Mouse (Mus musculus) forebrain, embryonic 14.5 days (tissue): ENCODE results near the gene Pnmt. TPM values are rescaled to one million over a fixed set of nuclear protein-coding genes. Genes with fewer than 3 reads are reported as not detected.

Experiments used
- ATAC-seq: fragments of 200-750 bp; cut with Nextera tagmentation; 2 replicates; pipeline ENCODE4 v1.8.0; 2017; ENCODE audit warnings: mild to moderate bottlenecking, moderate library complexity
- DNase-seq: peaks from one replicate; pipeline ENCODE4 v3.0.0-alpha.2; 2015; ENCODE audit warnings: low spot score
- H3K27ac ChIP-seq: fragments of 300-500 bp; sonication (generic); 2 replicates; pipeline ENCODE4 v1.5.1; 2014; ENCODE audit warnings: low read depth, mild to moderate bottlenecking, control low read depth, low read length, moderate library complexity
- H3K27me3 ChIP-seq: fragments of 300-500 bp; sonication (generic); replicated peaks from 2 replicates; pipeline ENCODE4 v1.6.1; 2014; ENCODE audit warnings: low read length, control low read depth, mixed read lengths; ENCODE audit not compliant: control insufficient read depth, insufficient read depth
- H3K36me3 ChIP-seq: fragments of 300-500 bp; sonication (generic); 2 replicates; pipeline ENCODE4 v1.6.1; 2014; ENCODE audit warnings: low read length, control low read depth; ENCODE audit not compliant: control insufficient read depth, insufficient read depth
- H3K4me1 ChIP-seq: fragments of 300-500 bp; sonication (generic); 2 replicates; pipeline ENCODE4 v1.6.1; 2014; ENCODE audit warnings: antibody characterized with exemption, low read length, control low read depth; ENCODE audit not compliant: control insufficient read depth, insufficient read depth
- H3K4me2 ChIP-seq: fragments of 300-500 bp; sonication (generic); 2 replicates; pipeline ENCODE4 v1.6.1; 2014; ENCODE audit warnings: mild to moderate bottlenecking, control low read depth, low read length
- H3K4me3 ChIP-seq: fragments of 300-500 bp; sonication (generic); 2 replicates; pipeline ENCODE4 v1.5.1; 2014; ENCODE audit warnings: low read depth, low read length, control low read depth
- H3K9ac ChIP-seq: fragments of 300-500 bp; sonication (generic); 2 replicates; pipeline ENCODE4 v1.6.1; 2014; ENCODE audit warnings: mild to moderate bottlenecking, low read length, control low read depth, moderate library complexity
- H3K9me3 ChIP-seq: fragments of 300-500 bp; sonication (generic); replicated peaks from 2 replicates; pipeline ENCODE4 v1.6.1; 2016; ENCODE audit warnings: low read length, control low read depth, mixed read lengths; ENCODE audit not compliant: control insufficient read depth
- WGBS: fragments of 180-500 bp; shearing (Covaris S2); extraction: QIAGEN DNeasy Blood & Tissue Kit; methylation state at CpG from one replicate; pipeline ENCODE4 v1.1.7; 2014; 5-methylcytosine and 5-hydroxymethylcytosine counted together
- polyA plus RNA-seq: library from polyadenylated mRNA; unstranded; fragments of >200 nt; fragmentation: Nextera tagmentation; extraction: Ambion mirVana; gene quantifications from 2 replicates; pipeline ENCODE4 v1.2.1, GENCODE M21; 2014

Gene Pnmt
- polyA plus RNA-seq, 1 experiment from 2014 or later: 0.36 TPM

GRCm38 (mm10) chr11:98386596-98386995, 346 bp downstream of the Pnmt start:
- Histone ChIP-seq H3K36me3 (no peaks in the 10 kb centered on the region), H3K27ac (no peak overlapping the region), H3K4me2 (no peak overlapping the region), H3K9ac (no peak overlapping the region), H3K9me3 (no peaks in the 10 kb centered on the region), H3K4me3 (no peak overlapping the region), H3K4me1 (no peaks in the 10 kb centered on the region), H3K27me3 (0 out of 2 replicates have a peak, but pooled peaks cover 7% of the 10 kb centered on the region)
- 17% methylated on average over 24 of the region's 24 CpGs for WGBS
- no peak for ATAC-seq
- DNase-seq: no peak

DNA sequence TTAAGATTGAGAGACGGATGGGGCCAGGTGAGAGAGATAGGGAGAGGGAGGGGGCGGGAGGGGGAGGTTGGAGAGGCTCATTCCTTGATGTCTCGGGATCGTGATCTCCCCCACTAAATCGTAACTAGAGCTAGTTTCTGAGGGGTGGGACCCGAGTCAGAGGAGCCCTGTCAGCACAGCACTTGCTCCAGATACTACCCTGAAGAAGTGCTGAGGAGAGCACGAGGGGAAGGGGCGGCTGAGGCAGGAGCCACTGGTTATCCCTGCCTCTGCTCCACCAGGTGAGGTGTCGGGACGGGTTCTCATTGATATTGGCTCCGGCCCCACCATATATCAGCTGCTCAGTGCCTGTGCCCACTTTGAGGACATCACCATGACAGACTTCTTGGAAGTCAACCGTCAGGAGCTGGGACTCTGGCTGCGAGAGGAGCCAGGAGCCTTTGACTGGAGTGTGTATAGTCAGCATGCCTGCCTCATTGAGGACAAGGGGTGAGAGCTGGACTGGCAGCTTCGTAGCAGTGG, 867 bp downstream of the Pnmt start:
- Histone ChIP-seq H3K4me3 (no peak overlapping the region), H3K36me3 (no peaks in the 10 kb centered on the region), H3K27ac (no peak overlapping the region), H3K9ac (no peak overlapping the region), H3K27me3 (0 out of 2 replicates have a peak, but pooled peaks cover 7% of the 10 kb centered on the region), H3K4me1 (no peaks in the 10 kb centered on the region), H3K4me2 (no peak overlapping the region), H3K9me3 (no peaks in the 10 kb centered on the region)
- ATAC-seq (no peak), DNase-seq (no peak)
- WGBS: 63% methylated on average over 14 of the region's 14 CpGs

- DNase-seq: no peak
- 74% methylated on average over 10 of the region's 10 CpGs for WGBS
- H3K4me2 ChIP-seq: no peak overlapping the region
- no peak for ATAC-seq
- 0 out of 2 replicates have a peak, but pooled peaks cover 7% of the 10 kb centered on the region for H3K27me3 ChIP-seq
- no peaks in the 10 kb centered on the region for H3K9me3 ChIP-seq
- H3K36me3 ChIP-seq: no peaks in the 10 kb centered on the region
- no peak overlapping the region for H3K4me3 ChIP-seq
- H3K4me1 ChIP-seq: peaks cover 1% of the 10 kb centered on the region
- no peak overlapping the region for H3K27ac ChIP-seq
- no peak overlapping the region for H3K9ac ChIP-seq
Observed at GRCm38 (mm10) chr11:98388282-98388681, 2.0 kb downstream of the Pnmt start.

DNA sequence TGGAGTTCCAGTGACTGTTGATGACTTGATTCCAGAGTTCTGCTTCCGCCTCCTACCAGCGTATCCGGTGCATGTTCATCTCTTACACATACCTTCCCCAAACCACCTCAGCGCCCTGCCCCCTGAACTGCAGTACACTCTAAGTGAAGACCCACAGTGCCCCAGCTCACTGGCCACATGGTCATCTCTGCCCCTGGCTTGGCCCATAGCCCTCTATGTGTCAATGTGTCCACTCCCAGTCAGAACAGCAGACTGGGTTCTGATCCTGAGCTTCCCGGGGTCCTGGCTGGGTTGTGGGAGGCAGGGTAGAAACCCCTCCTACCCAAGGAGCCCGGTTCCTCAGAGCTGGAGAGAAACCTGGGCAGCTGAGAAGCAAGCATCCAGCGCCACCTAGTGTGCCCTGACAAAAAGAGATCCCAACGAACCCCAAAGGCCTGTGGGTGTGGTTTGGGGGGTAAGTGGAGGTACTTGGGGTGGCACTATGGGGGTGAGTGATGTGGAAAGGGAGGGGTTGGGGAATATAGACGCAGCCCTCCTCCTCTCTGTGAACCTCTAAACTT, 3.1 kb downstream of the Pnmt start:
- ATAC-seq: peak; percentile 19; the same call in 1 of the 2 replicates
- no peak overlapping the region for H3K27ac ChIP-seq
- peak; percentile 74 for DNase-seq
- no peak overlapping the region for H3K4me3 ChIP-seq
- 24% methylated on average over 9 of the region's 9 CpGs for WGBS
- H3K4me1 ChIP-seq: peaks cover 12% of the 10 kb centered on the region
- H3K27me3 ChIP-seq: 0 out of 2 replicates have a peak, but pooled peaks cover 7% of the 10 kb centered on the region
- no peaks in the 10 kb centered on the region for H3K9me3 ChIP-seq
- H3K9ac ChIP-seq: no peak overlapping the region
- H3K36me3 ChIP-seq: no peaks in the 10 kb centered on the region
- H3K4me2 ChIP-seq: no peak overlapping the region

DNA sequence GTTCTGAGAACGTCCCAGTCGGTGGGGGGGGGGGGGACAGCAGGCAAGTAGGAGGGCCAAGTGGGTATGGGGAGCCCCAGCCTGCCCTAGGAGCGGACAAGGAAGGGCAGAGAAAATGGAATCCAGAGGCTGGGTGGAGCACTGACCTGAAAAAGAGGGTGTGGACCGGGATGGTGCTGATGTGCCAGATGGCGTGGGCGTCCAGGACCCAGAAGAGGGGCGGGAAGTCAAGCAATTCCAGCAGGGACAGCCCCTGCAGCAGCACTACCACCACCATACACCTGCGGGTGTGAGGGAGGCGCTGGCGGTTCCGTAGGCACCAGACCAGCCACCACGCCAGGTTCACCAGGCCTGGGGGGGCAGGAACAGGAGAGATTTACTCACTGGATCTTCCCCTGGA, 3.9 kb downstream of the Pnmt start:
- 0 out of 2 replicates have a peak, but pooled peaks cover 4% of the 10 kb centered on the region for H3K27me3 ChIP-seq

GRCm38 (mm10) chr11:98392034-98392433, 5.8 kb downstream of the Pnmt start:
- no peak overlapping the region for H3K9ac ChIP-seq
- no peak overlapping the region for H3K4me2 ChIP-seq
- no peak overlapping the region for H3K27ac ChIP-seq
- no peak overlapping the region for H3K4me3 ChIP-seq
- 0 out of 2 replicates have a peak, but pooled peaks cover 4% of the 10 kb centered on the region for H3K27me3 ChIP-seq
- ATAC-seq (no peak), DNase-seq (no peak)
- peaks cover 20% of the 10 kb centered on the region for H3K4me1 ChIP-seq
- H3K9me3 ChIP-seq: no peaks in the 10 kb centered on the region
- H3K36me3 ChIP-seq: no peaks in the 10 kb centered on the region
- WGBS: 20% methylated on average over 7 of the region's 8 CpGs

More for the DNA sequence above, 3.9 kb downstream of the Pnmt start:
- WGBS: 71% methylated on average over 12 of the region's 12 CpGs
- no peak overlapping the region for H3K4me2 ChIP-seq
- peaks cover 19% of the 10 kb centered on the region for H3K4me1 ChIP-seq
- no peak for DNase-seq
- no peak for ATAC-seq
- no peaks in the 10 kb centered on the region for H3K36me3 ChIP-seq
- H3K4me3 ChIP-seq: no peak overlapping the region
- H3K9me3 ChIP-seq: no peaks in the 10 kb centered on the region
- no peak overlapping the region for H3K9ac ChIP-seq
- no peak overlapping the region for H3K27ac ChIP-seq

DNA sequence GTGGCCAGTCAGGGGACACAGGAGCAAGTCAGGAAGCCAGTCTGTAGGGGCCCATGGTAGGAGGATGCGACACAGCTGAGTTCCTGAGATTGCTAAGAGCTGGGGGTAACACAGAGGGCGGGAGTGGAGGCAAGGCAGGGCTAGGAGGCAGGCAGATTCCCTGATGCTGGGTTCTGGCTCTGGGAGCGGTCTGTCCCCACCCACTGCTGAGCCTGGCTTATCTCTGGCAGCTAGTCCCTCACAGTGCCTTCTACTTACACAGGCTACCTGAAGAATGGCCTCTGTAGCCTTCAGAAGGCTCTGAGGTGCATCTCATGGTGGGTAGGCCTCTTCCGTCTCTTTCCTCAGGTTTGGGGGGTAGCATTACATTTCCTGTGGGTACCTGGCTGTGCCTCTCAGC, 6.4 kb downstream of the Pnmt start:
- WGBS: 50% methylated on average over 4 of the region's 4 CpGs
- Histone ChIP-seq H3K4me1 (peaks cover 20% of the 10 kb centered on the region), H3K4me3 (no peak overlapping the region), H3K9me3 (no peaks in the 10 kb centered on the region), H3K9ac (no peak overlapping the region), H3K27ac (no peak overlapping the region), H3K36me3 (no peaks in the 10 kb centered on the region), H3K4me2 (no peak overlapping the region), H3K27me3 (no peaks in the 10 kb centered on the region)
- ATAC-seq (no peak), DNase-seq (no peak)

- 75% methylated on average over 6 of the region's 6 CpGs for WGBS
- Histone ChIP-seq H3K4me1 (peaks cover 20% of the 10 kb centered on the region), H3K4me3 (no peak overlapping the region), H3K36me3 (no peaks in the 10 kb centered on the region), H3K27me3 (no peaks in the 10 kb centered on the region), H3K4me2 (no peak overlapping the region), H3K9ac (peak overlapping the region; percentile 21; the same call in 1 of the 2 replicates), H3K9me3 (no peaks in the 10 kb centered on the region), H3K27ac (no peak overlapping the region)
- no peak for ATAC-seq
- DNase-seq: no peak
Observed at GRCm38 (mm10) chr11:98393317-98393716, 7.1 kb downstream of the Pnmt start.

GRCm38 (mm10) chr11:98394301-98394700, 8.1 kb downstream of the Pnmt start:
- Histone ChIP-seq H3K4me1 (peaks cover 20% of the 10 kb centered on the region), H3K36me3 (no peaks in the 10 kb centered on the region), H3K4me3 (no peak overlapping the region), H3K9ac (no peak overlapping the region; the same call in none of the 2 replicates), H3K27ac (no peak overlapping the region), H3K27me3 (no peaks in the 10 kb centered on the region), H3K4me2 (no peak overlapping the region), H3K9me3 (no peaks in the 10 kb centered on the region)
- 61% methylated on average over 6 of the region's 6 CpGs for WGBS
- ATAC-seq (no peak), DNase-seq (no peak)
